21 mouse cellular contexts compared by ENCODE assay signal in genomic region chr10:12899901-12900300, GRCm38 (mm10). TPM values are rescaled to one million over a fixed set of nuclear protein-coding genes. Genes with fewer than 3 reads are reported as not detected.
DNase-seq lines count a peak whose midpoint lies in the region; ATAC-seq and TF ChIP-seq lines count a peak whose summit lies in the region.
"Had no signal": no experiment of that assay in that cellular context is flagged by ENCODE, and none has a peak within 500 bp of the region (broad histone marks: within the 10 kb centered on the region; RNA-seq: fewer than 3 reads in every experiment).

No protein-coding gene starts in this region.

- no peaks in the 10 kb centered on the region for H3K27me3 ChIP-seq in midbrain, postnatal 0 days (ENCODE audit: insufficient read depth, low read length)
- no peaks in the 10 kb centered on the region for H3K27me3 ChIP-seq in midbrain, embryonic 11.5 days (ENCODE audit: control insufficient read depth, insufficient read depth, low read length)
- H3K27me3 ChIP-seq: CH12.LX, Patski had no signal

- intact Hi-C loops in heart, postnatal 10 days (cut with DNase I) = no loop called here
- intact Hi-C loops in left cerebral cortex, postnatal 4 days (cut with DNase I) = no loop called here
- intact Hi-C loops in left cerebral cortex, postnatal 36 days (cut with DNase I) = no loop called here

- no peak for TF ChIP-seq CTCF in midbrain, postnatal 0 days (IDR thresholded peaks at IDR 0.05)

- no peak overlapping the region for H3K27ac ChIP-seq in midbrain, postnatal 0 days (ENCODE audit: low read depth, low read length)
- H3K27ac ChIP-seq in midbrain, embryonic 11.5 days (ENCODE audit: low read depth, low read length) = no peak overlapping the region

- WGBS in midbrain, postnatal 0 days = 89% methylated on average over 5 of the region's 5 CpGs
- 93% methylated on average over 5 of the region's 5 CpGs for WGBS in midbrain, embryonic 11.5 days

- H3K9ac ChIP-seq in midbrain, postnatal 0 days (replicated peaks; ENCODE audit: low read length, poor library complexity, severe bottlenecking) = no peak overlapping the region
- H3K9ac ChIP-seq in midbrain, embryonic 11.5 days (ENCODE audit: low read length) = no peak overlapping the region

- no peaks in the 10 kb centered on the region for H3K9me3 ChIP-seq in midbrain, postnatal 0 days (ENCODE audit: low read length)
- H3K9me3 ChIP-seq in midbrain, embryonic 11.5 days (ENCODE audit: control insufficient read depth, low read length) = no peaks in the 10 kb centered on the region
- H3K9me3 ChIP-seq: G1E had no signal

- DNase-seq in cerebellum, postnatal 10 days = peak; percentile 55 to 66
- DNase-seq in cerebellum, adult 11 months = no peak
- peak; percentile 61 for DNase-seq in heart, adult 11 months
- no peak for DNase-seq in heart, postnatal 10 days
- peak; percentile 22 for DNase-seq in left cerebral cortex, postnatal 4 days
- no peak for DNase-seq in left cerebral cortex, postnatal 36 days (ENCODE audit: low spot score in 2 of 2)
- DNase-seq in midbrain, postnatal 0 days (ENCODE audit: low spot score) = peak; percentile 8
- DNase-seq in midbrain, embryonic 11.5 days (ENCODE audit: low spot score, missing footprints) = no peak
- DNase-seq: adrenal gland, adult 2 months; adrenal gland, adult 8-10 months; adrenal gland, postnatal 10 days; adrenal gland, postnatal 14 days; adrenal gland, postnatal 36 days; B cell, adult 2 months; cerebellum, adult 11-12 months; cerebellum, adult 18-20 months had no signal

- H3K4me3 ChIP-seq in midbrain, postnatal 0 days (ENCODE audit: low read depth, low read length) = no peak overlapping the region
- no peak overlapping the region for H3K4me3 ChIP-seq in midbrain, embryonic 11.5 days (ENCODE audit: low read depth, low read length)

- no peak for ATAC-seq in midbrain, postnatal 0 days (ENCODE audit: low FRiP score)
- ATAC-seq in midbrain, embryonic 11.5 days (ENCODE audit: low FRiP score) = no peak
- ATAC-seq: activated CD4-positive, CD25-positive, alpha-beta regulatory T cell, adult 4 months; CD4-positive, CD25-positive, alpha-beta regulatory T cell, adult 4 months; Patski had no signal

- no peak overlapping the region for H3K4me2 ChIP-seq in midbrain, postnatal 0 days (ENCODE audit: low read depth, low read length, poor library complexity, severe bottlenecking)
- H3K4me2 ChIP-seq in midbrain, embryonic 11.5 days = no peak overlapping the region

- no peaks in the 10 kb centered on the region for H3K4me1 ChIP-seq in midbrain, postnatal 0 days (ENCODE audit: insufficient read depth, low read length)
- no peaks in the 10 kb centered on the region for H3K4me1 ChIP-seq in midbrain, embryonic 11.5 days (ENCODE audit: control insufficient read depth, insufficient read depth, low read length)

- no peaks in the 10 kb centered on the region for H3K36me3 ChIP-seq in midbrain, postnatal 0 days (ENCODE audit: insufficient read depth, low read length)
- H3K36me3 ChIP-seq in midbrain, embryonic 11.5 days (ENCODE audit: control insufficient read depth, insufficient read depth, low read length) = no peaks in the 10 kb centered on the region
- H3K36me3 ChIP-seq: G1E had no signal

RNA-seq across cellular contexts. Expression of gene Utrn, which starts 30.7 kb away (rescaled TPM):
- 10 to 100 TPM; 77.6 to 80.3 TPM for total RNA-seq in heart, postnatal 10 days (2021)
- 10 to 100 TPM; 32.1 to 34.6 TPM for total RNA-seq in left cerebral cortex, postnatal 4 days (2021)
- 10 to 100 TPM; 61.6 to 61.7 TPM for total RNA-seq in left cerebral cortex, postnatal 36 days (2021)
- total RNA-seq in midbrain, postnatal 0 days (2014; rRNA removed) = 20.6 and 29.2 TPM in 2 replicates
- 13.9 and 15.4 TPM in 2 replicates for polyA plus RNA-seq in midbrain, postnatal 0 days (2015; fragmentation: Nextera tagmentation; extraction: Ambion mirVana)
- 29.1 and 31.4 TPM in 2 replicates for polyA plus RNA-seq in midbrain, embryonic 11.5 days (2014; fragmentation: Nextera tagmentation; extraction: Ambion mirVana)

Comparison
In these comparisons a context has a peak if more than half of its experiments do, and no peak if none do; other contexts are left out.
1. DNase-seq: peak in cerebellum, postnatal 10 days (2 of 2), heart, adult 11 months (single experiment), left cerebral cortex, postnatal 4 days (single experiment) and midbrain, postnatal 0 days (single experiment); none in cerebellum, adult 11 months (single experiment), heart, postnatal 10 days (0 of 2), left cerebral cortex, postnatal 36 days (0 of 2) and midbrain, embryonic 11.5 days (single experiment).